Mouse (Mus musculus): ENCODE measurements around the gene Cmtm1. TPM values are rescaled to one million over a fixed set of nuclear protein-coding genes. Genes with fewer than 3 reads are reported as not detected.
"Not testable (repeated sequence)": the region's sequence is repeated elsewhere in the genome, so short reads cannot be mapped to it uniquely, and the experiment has no call there.

The Cmtm1 gene
- total RNA-seq (2017), result not detected in 2 replicates

- ATAC-seq (replicated peaks in 1 of 2; ENCODE audit: insufficient read depth in 1 of 2, low FRiP score in 2 of 2, low TSS enrichment in 1 of 2, low read depth in 1 of 2, poor library complexity in 2 of 2, severe bottlenecking in 2 of 2), result not testable (repeated sequence)
Measured at GRCm38 (mm10) chr8:104309441-104310155, at the start of gene Cmtm1, which contains the start of gene Gm45711. Gene Cmtm1, minus strand, starts transcription at chr8:104310145. Gene Gm45711, minus strand, starts transcription at chr8:104310081.

DNA sequence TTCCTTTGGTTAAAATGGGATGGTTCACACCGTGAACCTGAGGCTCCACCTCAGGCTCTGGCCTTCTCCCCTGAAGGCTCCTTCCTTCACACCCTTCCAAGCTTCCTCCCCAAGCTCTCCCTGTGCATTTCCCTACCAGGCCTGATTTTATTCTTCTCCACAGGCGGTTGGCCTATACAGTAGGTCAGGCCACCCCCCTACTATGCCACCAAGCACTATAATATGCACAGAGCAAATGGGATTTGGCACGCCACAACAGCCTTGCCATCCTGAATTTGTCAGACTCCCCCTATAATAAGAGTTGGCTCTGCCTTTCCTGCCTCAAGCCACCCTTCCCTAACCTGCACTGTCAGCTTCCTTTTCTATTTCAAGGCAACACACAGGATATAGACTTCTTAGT is 48.7 kb upstream of the Cmtm1 start:
- no peak for ATAC-seq (replicated peaks in 1 of 2; ENCODE audit: insufficient read depth in 1 of 2, low FRiP score in 2 of 2, low TSS enrichment in 1 of 2, low read depth in 1 of 2, poor library complexity in 2 of 2, severe bottlenecking in 2 of 2)

- no peak for ATAC-seq (replicated peaks in 1 of 2; ENCODE audit: insufficient read depth in 1 of 2, low FRiP score in 2 of 2, low TSS enrichment in 1 of 2, low read depth in 1 of 2, poor library complexity in 2 of 2, severe bottlenecking in 2 of 2)
Measured at GRCm38 (mm10) chr8:104354504-104354903, 44.6 kb upstream of the Cmtm1 start.

DNA sequence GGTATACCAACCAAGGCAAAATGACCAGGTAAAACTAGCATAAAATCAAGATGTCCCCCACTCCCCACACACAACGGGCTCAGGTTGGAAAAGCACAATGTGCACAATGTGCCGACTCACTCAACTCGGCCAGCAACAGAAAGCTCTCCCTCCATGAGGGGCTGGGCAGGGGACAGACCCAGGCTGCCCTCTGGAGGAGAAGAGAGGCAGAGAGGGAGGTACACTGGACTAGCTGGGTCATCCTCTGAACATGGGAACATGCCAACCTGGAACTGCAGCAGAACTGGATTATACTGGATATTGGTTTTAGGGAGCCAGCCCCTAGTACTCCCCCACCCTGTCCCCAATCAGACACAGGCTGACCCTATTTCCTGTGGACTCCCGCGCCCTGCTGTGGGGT is 43.2 kb upstream of the Cmtm1 start:
- ATAC-seq (replicated peaks in 1 of 2; ENCODE audit: insufficient read depth in 1 of 2, low FRiP score in 2 of 2, low TSS enrichment in 1 of 2, low read depth in 1 of 2, poor library complexity in 2 of 2, severe bottlenecking in 2 of 2), result peak; percentile 42 to 73; a peak in 2 of 4 replicates

GRCm38 (mm10) chr8:104350047-104350446 is 40.1 kb upstream of the Cmtm1 start:
- no peak for ATAC-seq (replicated peaks in 1 of 2; ENCODE audit: insufficient read depth in 1 of 2, low FRiP score in 2 of 2, low TSS enrichment in 1 of 2, low read depth in 1 of 2, poor library complexity in 2 of 2, severe bottlenecking in 2 of 2)

DNA sequence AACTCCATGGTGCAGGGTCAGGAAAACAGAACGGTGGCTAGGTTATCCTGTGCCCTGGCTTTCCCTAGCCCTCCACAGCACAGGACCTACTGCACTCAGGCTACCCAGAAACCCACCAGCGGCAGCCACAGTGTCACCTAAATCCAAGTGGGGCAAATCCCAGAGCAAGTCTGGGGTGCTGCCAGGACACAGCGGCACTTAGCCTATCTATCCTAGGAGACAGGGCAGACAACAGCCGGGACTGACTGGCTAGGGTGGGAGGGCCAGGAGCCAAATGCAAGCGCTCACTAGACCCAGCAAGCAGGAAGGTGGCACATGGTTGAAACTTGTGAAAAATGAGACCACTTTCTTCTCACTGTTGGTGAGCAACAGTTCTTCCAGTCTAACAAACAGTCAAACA is 39.0 kb upstream of the Cmtm1 start:
- ATAC-seq (replicated peaks in 1 of 2; ENCODE audit: insufficient read depth in 1 of 2, low FRiP score in 2 of 2, low TSS enrichment in 1 of 2, low read depth in 1 of 2, poor library complexity in 2 of 2, severe bottlenecking in 2 of 2), result no peak

DNA sequence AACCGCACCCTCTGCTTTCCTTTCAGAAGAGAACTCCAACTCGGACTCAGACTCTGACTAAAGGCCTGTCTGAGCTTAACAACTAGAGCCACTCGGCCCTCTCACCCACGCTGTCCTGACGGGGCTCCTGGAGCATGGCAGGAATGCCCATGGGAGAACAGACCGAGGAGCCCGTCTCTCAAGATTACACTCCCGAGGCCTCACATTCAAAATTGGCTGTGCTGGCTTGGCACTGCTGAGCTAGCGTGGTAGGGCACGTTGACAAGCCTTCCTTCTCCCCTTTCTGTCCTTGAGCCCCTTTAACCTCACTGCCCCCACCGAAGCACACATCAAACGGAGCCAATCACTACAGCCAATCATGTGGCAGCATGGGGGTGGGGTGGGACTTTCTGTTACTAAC is 36.8 kb upstream of the Cmtm1 start:
- no peak for ATAC-seq (replicated peaks in 1 of 2; ENCODE audit: insufficient read depth in 1 of 2, low FRiP score in 2 of 2, low TSS enrichment in 1 of 2, low read depth in 1 of 2, poor library complexity in 2 of 2, severe bottlenecking in 2 of 2)

- no peak for ATAC-seq (replicated peaks in 1 of 2; ENCODE audit: insufficient read depth in 1 of 2, low FRiP score in 2 of 2, low TSS enrichment in 1 of 2, low read depth in 1 of 2, poor library complexity in 2 of 2, severe bottlenecking in 2 of 2)
Measured at GRCm38 (mm10) chr8:104344622-104345021, 34.7 kb upstream of the Cmtm1 start.

GRCm38 (mm10) chr8:104343957-104344356 is 34.0 kb upstream of the Cmtm1 start:
- ATAC-seq (replicated peaks in 1 of 2; ENCODE audit: insufficient read depth in 1 of 2, low FRiP score in 2 of 2, low TSS enrichment in 1 of 2, low read depth in 1 of 2, poor library complexity in 2 of 2, severe bottlenecking in 2 of 2), result peak; percentile 74

- no peak for ATAC-seq (replicated peaks in 1 of 2; ENCODE audit: insufficient read depth in 1 of 2, low FRiP score in 2 of 2, low TSS enrichment in 1 of 2, low read depth in 1 of 2, poor library complexity in 2 of 2, severe bottlenecking in 2 of 2)
Measured at GRCm38 (mm10) chr8:104342426-104342825, 32.5 kb upstream of the Cmtm1 start.

GRCm38 (mm10) chr8:104341678-104342077 is 31.7 kb upstream of the Cmtm1 start:
- no peak for ATAC-seq (replicated peaks in 1 of 2; ENCODE audit: insufficient read depth in 1 of 2, low FRiP score in 2 of 2, low TSS enrichment in 1 of 2, low read depth in 1 of 2, poor library complexity in 2 of 2, severe bottlenecking in 2 of 2)

DNA sequence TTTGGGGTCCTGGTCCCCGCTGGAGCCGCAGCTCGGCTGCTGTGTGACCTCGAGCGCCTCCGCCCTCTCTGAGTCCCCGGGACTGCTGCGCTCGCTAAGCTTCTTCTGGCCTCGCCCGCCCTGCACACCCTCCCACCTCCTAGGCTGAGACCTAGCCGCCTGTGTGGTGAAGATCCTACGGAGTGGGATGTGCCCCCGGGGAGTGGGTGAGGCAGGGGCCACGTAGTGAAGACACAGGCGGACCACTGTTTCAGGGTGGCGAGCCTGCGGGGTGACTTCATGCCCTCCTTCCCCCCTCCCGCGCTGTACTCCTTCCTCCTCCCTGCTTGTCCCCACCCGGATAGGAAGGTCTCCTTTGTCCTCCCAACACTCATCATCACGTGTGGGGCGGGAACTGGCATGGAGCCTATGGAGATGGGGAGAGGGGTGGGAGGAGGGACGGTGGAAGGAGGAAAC is 31.2 kb upstream of the Cmtm1 start:
- peak; percentile 1 to 22; a peak in 2 of 4 replicates for ATAC-seq (replicated peaks in 1 of 2; ENCODE audit: insufficient read depth in 1 of 2, low FRiP score in 2 of 2, low TSS enrichment in 1 of 2, low read depth in 1 of 2, poor library complexity in 2 of 2, severe bottlenecking in 2 of 2)

- ATAC-seq (replicated peaks in 1 of 2; ENCODE audit: insufficient read depth in 1 of 2, low FRiP score in 2 of 2, low TSS enrichment in 1 of 2, low read depth in 1 of 2, poor library complexity in 2 of 2, severe bottlenecking in 2 of 2), result peak; percentile 59 to 65
Measured at GRCm38 (mm10) chr8:104340233-104341105, 30.5 kb upstream of the Cmtm1 start.

- ATAC-seq (replicated peaks in 1 of 2; ENCODE audit: insufficient read depth in 1 of 2, low FRiP score in 2 of 2, low TSS enrichment in 1 of 2, low read depth in 1 of 2, poor library complexity in 2 of 2, severe bottlenecking in 2 of 2), result no peak
Measured at GRCm38 (mm10) chr8:104339983-104340232, 30.0 kb upstream of the Cmtm1 start.

DNA sequence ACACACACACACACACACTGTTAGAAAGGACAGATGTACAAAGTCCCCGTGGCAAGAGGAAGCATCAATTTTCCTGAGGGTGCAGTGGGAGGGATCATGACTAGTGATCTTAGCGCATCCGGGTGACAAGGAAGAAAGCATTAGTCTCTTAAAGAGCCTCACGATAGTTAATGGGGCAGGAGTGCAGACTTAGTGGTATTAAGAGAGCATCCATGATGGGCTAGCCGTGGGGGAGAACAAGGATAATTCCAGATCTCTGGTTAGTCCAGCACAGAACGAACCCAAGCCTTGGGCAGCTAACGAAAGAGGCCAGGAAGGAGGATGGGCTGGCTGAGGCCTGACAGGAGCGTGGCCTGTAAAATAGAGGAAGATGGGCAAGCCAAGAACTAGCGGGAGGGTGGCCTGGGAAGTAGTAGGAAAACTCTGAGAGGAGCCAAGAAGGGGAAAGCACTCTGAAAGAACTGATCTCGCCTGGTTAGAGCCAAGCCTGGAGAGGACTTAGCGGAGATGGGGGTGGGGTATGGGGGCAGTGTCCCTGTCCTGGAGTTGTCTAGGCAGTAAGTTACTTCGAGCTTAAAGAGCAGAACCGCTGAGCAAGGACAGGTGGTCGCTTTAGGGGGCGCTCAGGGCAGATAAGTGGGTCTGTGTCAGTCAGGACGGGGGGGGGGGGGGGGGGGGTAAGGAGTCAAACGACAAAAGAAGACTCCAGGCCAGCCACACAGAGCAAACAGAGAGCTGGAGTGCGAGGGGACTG is 29.5 kb upstream of the Cmtm1 start, which contains the start of gene Cmtm3:
Gene Cmtm3 (plus strand): TSS at position 182 of the 754 bp plus-strand sequence.
- no peak for ATAC-seq (replicated peaks in 1 of 2; ENCODE audit: insufficient read depth in 1 of 2, low FRiP score in 2 of 2, low TSS enrichment in 1 of 2, low read depth in 1 of 2, poor library complexity in 2 of 2, severe bottlenecking in 2 of 2)

DNA sequence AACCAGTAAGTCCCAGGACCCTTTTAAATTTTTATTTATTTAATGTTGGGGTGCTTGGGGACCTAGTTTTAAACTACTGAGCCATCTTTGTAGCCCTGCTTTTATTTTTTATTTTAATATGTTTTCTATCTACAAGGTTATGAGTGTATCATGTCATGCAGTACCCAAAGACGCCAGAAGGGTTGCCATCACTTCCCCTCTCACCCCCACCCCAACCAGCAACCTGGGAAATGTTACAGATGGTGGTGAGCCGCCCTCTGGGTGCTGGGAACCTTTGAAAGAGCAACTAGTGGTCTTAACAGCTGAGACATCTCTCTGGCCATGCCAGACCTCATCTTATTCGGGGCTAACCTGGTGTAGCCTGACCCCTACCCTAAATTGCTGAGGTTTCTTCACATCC is 27.9 kb upstream of the Cmtm1 start:
- ATAC-seq (replicated peaks in 1 of 2; ENCODE audit: insufficient read depth in 1 of 2, low FRiP score in 2 of 2, low TSS enrichment in 1 of 2, low read depth in 1 of 2, poor library complexity in 2 of 2, severe bottlenecking in 2 of 2), result no peak

- no peak for ATAC-seq (replicated peaks in 1 of 2; ENCODE audit: insufficient read depth in 1 of 2, low FRiP score in 2 of 2, low TSS enrichment in 1 of 2, low read depth in 1 of 2, poor library complexity in 2 of 2, severe bottlenecking in 2 of 2)
Measured at GRCm38 (mm10) chr8:104336806-104337205, 26.9 kb upstream of the Cmtm1 start.

DNA sequence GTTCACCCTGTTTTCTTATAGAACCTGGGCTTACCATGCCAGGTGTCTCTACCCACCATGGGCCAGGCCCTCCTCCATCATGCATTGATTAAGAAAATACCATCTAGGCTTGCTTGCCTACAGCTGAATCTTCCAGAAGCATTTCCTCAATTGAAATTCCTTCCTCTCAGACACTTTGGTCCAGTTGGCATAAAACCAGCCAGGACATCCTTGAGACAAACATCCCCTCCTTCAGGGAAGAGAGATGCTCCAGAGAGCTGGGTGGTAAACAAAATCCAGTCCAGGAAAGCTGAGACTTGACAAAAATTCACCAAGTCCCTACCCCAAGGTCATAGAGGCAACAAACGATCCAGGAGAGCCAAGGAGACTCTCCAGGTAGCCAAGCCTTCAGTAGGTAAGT is 24.3 kb upstream of the Cmtm1 start:
- no peak for ATAC-seq (replicated peaks in 1 of 2; ENCODE audit: insufficient read depth in 1 of 2, low FRiP score in 2 of 2, low TSS enrichment in 1 of 2, low read depth in 1 of 2, poor library complexity in 2 of 2, severe bottlenecking in 2 of 2)
